Mouse (Mus musculus): ENCODE data around the gene Ikbkg. TPM values are rescaled to one million over a fixed set of nuclear protein-coding genes. Genes with fewer than 3 reads are reported as not detected.

Gene Ikbkg
- polyA plus RNA-seq, 1 experiment from 2014 or later, result 21.5 TPM

DNA sequence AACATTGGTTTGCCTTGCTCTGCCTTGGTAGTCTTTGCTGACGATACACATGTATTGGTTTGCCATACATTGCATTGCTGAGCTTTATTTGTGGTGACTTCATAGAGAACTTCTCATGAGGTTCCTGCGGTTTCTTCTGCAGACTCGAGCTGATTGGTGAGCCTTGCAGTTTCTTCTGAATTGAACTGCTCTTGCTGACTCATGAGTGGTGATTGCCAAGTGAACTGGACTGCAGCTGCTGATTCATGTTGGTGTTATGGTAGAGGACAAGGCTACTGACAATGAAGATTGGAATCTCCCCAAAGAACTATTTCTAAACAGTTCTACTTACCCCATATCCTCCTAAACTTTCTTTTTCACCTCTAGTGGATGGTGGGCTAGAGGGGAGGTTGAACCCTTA lies 7.0 kb downstream of the Ikbkg start:
- Histone ChIP-seq H3K4me2 (no peak overlapping the region), H3K9ac (no peak overlapping the region), H3K27me3 (no peaks in the 10 kb centered on the region), H3K9me3 (replicated peaks) (no peaks in the 10 kb centered on the region), H3K36me3 (replicated peaks) (no peaks in the 10 kb centered on the region), H3K4me3 (replicated peaks) (no peak overlapping the region), H3K4me1 (replicated peaks) (no peaks in the 10 kb centered on the region), H3K27ac (replicated peaks) (no peak overlapping the region)
- no peak for ATAC-seq (ENCODE audit: insufficient read depth)
- WGBS (ENCODE audit: insufficient replicate concordance), result 55% methylated on average over 3 of the region's 3 CpGs

DNA sequence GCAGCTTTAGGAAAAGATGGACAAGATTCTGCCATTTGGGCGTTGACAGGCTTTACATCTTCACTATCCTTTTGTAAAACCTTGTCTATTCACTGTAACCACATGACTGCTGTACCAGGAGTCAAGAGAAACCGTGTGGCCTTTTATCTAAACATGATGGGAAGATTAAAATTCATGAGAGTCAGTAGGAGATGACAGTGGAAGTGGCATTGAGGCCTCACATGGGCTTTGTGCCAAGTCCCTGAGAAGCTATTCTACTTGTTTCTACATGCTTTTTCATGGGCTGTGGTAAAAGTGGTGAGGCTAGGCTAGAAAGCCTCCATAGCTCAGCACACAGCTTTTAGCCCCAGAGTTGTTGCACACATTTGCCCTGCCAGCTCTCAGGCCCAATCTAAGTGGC lies 15.2 kb downstream of the Ikbkg start:
- H3K4me2 ChIP-seq, result no peak overlapping the region
- peaks cover 13% of the 10 kb centered on the region for H3K36me3 ChIP-seq (replicated peaks)
- no peaks in the 10 kb centered on the region for H3K27me3 ChIP-seq
- no peak for ATAC-seq (ENCODE audit: insufficient read depth)
- no peaks in the 10 kb centered on the region for H3K4me1 ChIP-seq (replicated peaks)
- WGBS (ENCODE audit: insufficient replicate concordance), result 39% methylated on average over 2 of the region's 2 CpGs
- no peak overlapping the region for H3K9ac ChIP-seq
- no peaks in the 10 kb centered on the region for H3K9me3 ChIP-seq (replicated peaks)
- H3K4me3 ChIP-seq (replicated peaks), result no peak overlapping the region
- H3K27ac ChIP-seq (replicated peaks), result no peak overlapping the region

DNA sequence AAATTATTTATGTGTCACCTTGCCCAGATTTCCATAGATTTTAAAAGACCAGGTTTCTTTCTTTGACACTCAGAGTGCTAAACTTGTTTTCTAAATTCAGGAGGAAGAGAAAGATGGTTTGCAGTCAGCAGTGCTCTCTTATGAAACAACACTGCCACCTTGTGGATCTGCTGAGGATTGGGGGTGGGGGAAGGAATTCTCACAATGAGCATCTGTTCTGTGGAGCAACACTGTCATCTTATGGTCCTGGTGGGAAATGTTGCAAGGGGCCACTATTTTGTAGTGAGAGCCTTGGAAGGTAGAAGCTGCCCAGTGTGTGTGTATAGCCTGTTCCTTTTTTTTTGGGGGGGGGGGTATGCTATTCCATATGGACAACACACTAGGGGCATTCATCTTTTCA lies 20.3 kb downstream of the Ikbkg start:
- ATAC-seq (ENCODE audit: insufficient read depth), result peak; percentile 42; the same call in 1 of the 2 replicates
- no peaks in the 10 kb centered on the region for H3K4me1 ChIP-seq (replicated peaks)
- no peaks in the 10 kb centered on the region for H3K27me3 ChIP-seq
- H3K4me2 ChIP-seq, result no peak overlapping the region
- H3K36me3 ChIP-seq (replicated peaks), result peaks cover 18% of the 10 kb centered on the region
- no peak overlapping the region for H3K4me3 ChIP-seq (replicated peaks)
- H3K9me3 ChIP-seq (replicated peaks), result no peaks in the 10 kb centered on the region
- H3K9ac ChIP-seq, result no peak overlapping the region
- H3K27ac ChIP-seq (replicated peaks), result no peak overlapping the region

- Histone ChIP-seq H3K4me1 (replicated peaks) (peaks cover 44% of the 10 kb centered on the region), H3K36me3 (replicated peaks) (0 out of 2 replicates have a peak, but pooled peaks cover 3% of the 10 kb centered on the region), H3K4me3 (replicated peaks) (peak overlapping the region; percentile 68), H3K4me2 (peak overlapping the region; percentile 76), H3K27me3 (no peaks in the 10 kb centered on the region), H3K9ac (peak overlapping the region; percentile 50; the same call in 1 of the 2 replicates), H3K9me3 (replicated peaks) (no peaks in the 10 kb centered on the region), H3K27ac (replicated peaks) (peak overlapping the region; percentile 88)
- peak; percentile 36 for ATAC-seq (ENCODE audit: insufficient read depth)
Observed at GRCm38 (mm10) chrX:74424443-74424842, 31.4 kb downstream of the Ikbkg start.

DNA sequence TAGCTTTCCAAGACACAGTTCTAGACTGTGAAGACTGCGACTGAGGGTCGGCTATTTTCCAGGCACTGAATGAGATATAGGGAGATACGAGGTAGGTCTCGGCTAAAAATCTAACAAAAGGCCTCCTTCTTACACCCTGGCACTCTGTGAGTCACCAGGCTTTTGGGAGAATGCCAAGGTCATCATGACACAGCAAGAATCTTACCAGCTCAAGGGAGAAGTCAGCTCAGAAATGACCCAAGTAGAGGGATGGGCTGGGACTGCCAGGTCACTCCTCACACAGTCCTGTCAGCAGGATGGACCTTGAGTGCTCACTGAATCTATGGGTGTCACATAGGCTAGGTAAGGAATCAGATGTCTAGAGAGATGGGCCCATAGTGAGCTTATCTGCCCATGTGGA lies 32.1 kb downstream of the Ikbkg start:
- H3K36me3 ChIP-seq (replicated peaks), result 0 out of 2 replicates have a peak, but pooled peaks cover 3% of the 10 kb centered on the region
- peak overlapping the region; percentile 88 for H3K27ac ChIP-seq (replicated peaks)
- H3K4me2 ChIP-seq, result peak overlapping the region; percentile 76
- H3K9ac ChIP-seq, result peak overlapping the region; percentile 50
- H3K27me3 ChIP-seq, result no peaks in the 10 kb centered on the region
- no peaks in the 10 kb centered on the region for H3K9me3 ChIP-seq (replicated peaks)
- peaks cover 48% of the 10 kb centered on the region for H3K4me1 ChIP-seq (replicated peaks)
- H3K4me3 ChIP-seq (replicated peaks), result peak overlapping the region; percentile 68
- WGBS (ENCODE audit: insufficient replicate concordance), result 45% methylated on average over 4 of the region's 4 CpGs
- peak; percentile 76 for ATAC-seq (ENCODE audit: insufficient read depth)

- H3K36me3 ChIP-seq (replicated peaks), result 0 out of 2 replicates have a peak, but pooled peaks cover 3% of the 10 kb centered on the region
- peaks cover 56% of the 10 kb centered on the region for H3K4me1 ChIP-seq (replicated peaks)
- no peaks in the 10 kb centered on the region for H3K9me3 ChIP-seq (replicated peaks)
- no peaks in the 10 kb centered on the region for H3K27me3 ChIP-seq
- H3K4me3 ChIP-seq (replicated peaks), result peak overlapping the region; percentile 68
- WGBS (ENCODE audit: insufficient replicate concordance), result 20% methylated on average over 1 of the region's 1 CpGs
- ATAC-seq (ENCODE audit: insufficient read depth), result no peak
- peak overlapping the region; percentile 76 for H3K4me2 ChIP-seq
- H3K9ac ChIP-seq, result peak overlapping the region; percentile 47
- peak overlapping the region; percentile 88 for H3K27ac ChIP-seq (replicated peaks)
Observed at GRCm38 (mm10) chrX:74426256-74426655, 33.2 kb downstream of the Ikbkg start.

- peaks cover 56% of the 10 kb centered on the region for H3K4me1 ChIP-seq (replicated peaks)
- peak overlapping the region; percentile 88 for H3K27ac ChIP-seq (replicated peaks)
- H3K9ac ChIP-seq, result 0 out of 2 replicates have a peak overlapping the region, but pooled peaks have one; percentile 18
- H3K4me2 ChIP-seq, result peak overlapping the region; percentile 76
- peak overlapping the region; percentile 68 for H3K4me3 ChIP-seq (replicated peaks)
- H3K9me3 ChIP-seq (replicated peaks), result no peaks in the 10 kb centered on the region
- 0 out of 2 replicates have a peak, but pooled peaks cover 3% of the 10 kb centered on the region for H3K36me3 ChIP-seq (replicated peaks)
- no peak for ATAC-seq (ENCODE audit: insufficient read depth)
- H3K27me3 ChIP-seq, result no peaks in the 10 kb centered on the region
- 68% methylated on average over 3 of the region's 3 CpGs for WGBS (ENCODE audit: insufficient replicate concordance)
Observed at GRCm38 (mm10) chrX:74427116-74427515, 34.0 kb downstream of the Ikbkg start.

GRCm38 (mm10) chrX:74428146-74428825 lies 35.2 kb downstream of the Ikbkg start:
- Histone ChIP-seq H3K4me1 (replicated peaks) (peaks cover 56% of the 10 kb centered on the region), H3K27ac (replicated peaks) (peak overlapping the region; percentile 95), H3K9me3 (replicated peaks) (no peaks in the 10 kb centered on the region), H3K27me3 (no peaks in the 10 kb centered on the region), H3K36me3 (replicated peaks) (peaks cover 8% of the 10 kb centered on the region), H3K4me2 (peak overlapping the region; percentile 76), H3K4me3 (replicated peaks) (peak overlapping the region; percentile 68), H3K9ac (peak overlapping the region; percentile 58)
- WGBS (ENCODE audit: insufficient replicate concordance), result 22% methylated on average over 35 of the region's 35 CpGs
- peak; percentile 17; the same call in 1 of the 2 replicates for ATAC-seq (ENCODE audit: insufficient read depth)

GRCm38 (mm10) chrX:74428826-74429276 lies 35.8 kb downstream of the Ikbkg start, which contains the start of gene G6pdx:
TSS of gene G6pdx (minus strand) at chrX:74429194.
- WGBS (ENCODE audit: insufficient replicate concordance), result 19% methylated on average over 25 of the region's 25 CpGs
- peak within 1 kb of the TSS; percentile 64 for H3K9ac ChIP-seq
- H3K4me2 ChIP-seq, result peak within 1 kb of the TSS; percentile 76
- peaks cover 14% of the 10 kb centered on the region for H3K36me3 ChIP-seq (replicated peaks)
- H3K4me3 ChIP-seq (replicated peaks), result peak within 1 kb of the TSS; percentile 68
- H3K27ac ChIP-seq (replicated peaks), result peak within 1 kb of the TSS; percentile 95
- H3K9me3 ChIP-seq (replicated peaks), result no peaks in the 10 kb centered on the region
- peaks cover 52% of the 10 kb centered on the region for H3K4me1 ChIP-seq (replicated peaks)
- ATAC-seq (ENCODE audit: insufficient read depth), result peak; percentile 73
- H3K27me3 ChIP-seq, result no peaks in the 10 kb centered on the region

DNA sequence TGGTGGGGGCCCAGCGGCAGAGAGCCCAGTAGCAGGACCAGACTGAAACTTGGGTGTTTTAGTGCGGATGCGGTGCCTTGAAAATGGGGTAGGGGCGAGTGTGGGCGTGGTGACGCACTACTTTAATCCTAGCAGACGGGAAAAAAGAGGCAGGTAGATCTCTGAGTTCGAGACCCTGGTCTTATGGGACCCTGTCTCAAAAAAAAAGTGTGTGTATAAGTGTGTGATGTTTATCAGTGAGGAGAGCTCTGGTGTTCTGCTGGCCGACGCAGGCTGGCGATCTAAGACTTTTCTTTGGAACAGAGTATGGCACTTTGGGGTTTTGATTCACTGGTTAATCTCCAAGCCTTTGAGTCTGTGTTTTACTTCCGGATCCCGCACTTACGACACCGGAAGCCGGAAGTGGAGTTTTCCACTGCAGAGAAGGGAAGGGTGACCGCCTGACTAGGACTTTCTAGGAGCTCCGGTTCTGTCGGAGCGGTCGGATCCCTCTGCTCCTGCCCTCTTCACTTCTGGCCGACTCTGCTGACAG lies 36.3 kb downstream of the Ikbkg start:
- peak; percentile 44 for ATAC-seq (ENCODE audit: insufficient read depth)
- peaks cover 47% of the 10 kb centered on the region for H3K4me1 ChIP-seq (replicated peaks)
- peaks cover 19% of the 10 kb centered on the region for H3K36me3 ChIP-seq (replicated peaks)
- peak overlapping the region; percentile 68 for H3K4me3 ChIP-seq (replicated peaks)
- H3K4me2 ChIP-seq, result peak overlapping the region; percentile 76
- H3K27me3 ChIP-seq, result no peaks in the 10 kb centered on the region
- no peaks in the 10 kb centered on the region for H3K9me3 ChIP-seq (replicated peaks)
- H3K9ac ChIP-seq, result peak overlapping the region; percentile 64
- H3K27ac ChIP-seq (replicated peaks), result peak overlapping the region; percentile 95
- WGBS (ENCODE audit: insufficient replicate concordance), result 15% methylated on average over 22 of the region's 22 CpGs

DNA sequence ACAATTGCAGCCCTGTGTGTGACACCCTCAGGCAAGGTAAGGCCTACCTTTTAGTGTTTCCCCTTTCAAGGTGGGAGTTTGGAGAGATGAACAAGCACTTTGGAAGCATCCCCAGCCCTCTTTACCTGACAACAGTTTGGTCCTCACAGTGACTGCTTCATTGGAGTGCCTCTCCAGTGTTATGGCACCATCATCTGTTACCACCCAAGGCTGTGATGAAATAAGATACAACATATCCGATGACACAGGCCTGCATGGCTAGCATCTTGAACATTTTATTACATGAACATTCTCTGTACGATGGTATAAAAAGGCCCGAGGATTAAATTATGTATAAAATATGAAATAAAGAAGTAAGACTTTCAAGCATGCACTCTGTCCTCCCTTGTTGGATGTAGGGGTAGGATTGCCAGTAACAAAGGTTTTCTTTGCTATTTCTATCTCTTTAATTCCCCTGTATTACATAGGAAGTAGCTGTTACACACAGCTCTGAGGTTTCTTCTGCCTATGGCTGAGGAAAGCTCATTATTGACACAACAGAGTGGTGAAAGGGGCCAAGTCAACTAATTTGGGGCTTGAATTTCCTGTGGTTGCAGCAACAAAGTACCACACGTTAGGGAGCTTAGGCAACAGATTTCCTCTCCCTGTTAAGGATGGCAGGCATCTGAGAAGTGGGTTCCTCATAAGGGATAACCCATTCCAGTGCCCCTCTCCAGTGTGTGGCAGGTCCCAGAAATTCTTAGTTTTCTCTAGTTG lies 58.2 kb downstream of the Ikbkg start:
- no peak overlapping the region for H3K4me2 ChIP-seq
- H3K27ac ChIP-seq (replicated peaks), result no peak overlapping the region
- H3K4me3 ChIP-seq (replicated peaks), result no peak overlapping the region
- H3K9ac ChIP-seq, result no peak overlapping the region
- no peak for ATAC-seq (ENCODE audit: insufficient read depth)
- 58% methylated on average over 4 of the region's 4 CpGs for WGBS (ENCODE audit: insufficient replicate concordance)
- no peaks in the 10 kb centered on the region for H3K9me3 ChIP-seq (replicated peaks)
- H3K36me3 ChIP-seq (replicated peaks), result peaks cover 27% of the 10 kb centered on the region
- H3K27me3 ChIP-seq, result no peaks in the 10 kb centered on the region
- H3K4me1 ChIP-seq (replicated peaks), result no peaks in the 10 kb centered on the region

Data from liver, embryonic 15.5 days (tissue).